Mouse (Mus musculus) left cerebral cortex, adult 2 months (tissue): ENCODE data around the gene Serpinb1a. TPM values are rescaled to one million over a fixed set of nuclear protein-coding genes. Genes with fewer than 3 reads are reported as not detected.
A peak's percentile ranks its signal among the peaks of the same experiment; 100 is the strongest.

Experiments
- DNase-seq, 2 experiments: peaks; one replicate each; pipeline ENCODE4 v3.0.0; 2021 to 2022; ENCODE audit warnings: low spot score in 2 of 2, mixed read lengths in 1 of 2; ENCODE audit errors: extremely low spot score in 1 of 2
- H3K27ac ChIP-seq: fragments of 200-600 bp; 2 replicates; pipeline ENCODE4 v1.8.1; 2022
- H3K4me3 ChIP-seq: fragments of 200-600 bp; 2 replicates; pipeline ENCODE4 v1.8.1; 2022
- CTCF ChIP-seq: fragments of 200-600 bp; IDR thresholded peaks from 2 replicates; pipeline ENCODE4 v1.8.1; 2022; ENCODE audit warnings: antibody characterized with exemption, mild to moderate bottlenecking, moderate library complexity
- intact Hi-C: fragments of 180-260 bp; cut with DNase I; formaldehyde crosslinking; loops from one replicate; pipeline ENCODE4 v1.15.1; 2025
- total RNA-seq, 2 experiments: library from RNA; stranded (reverse); gene quantifications; 2 replicates each; pipeline ENCODE4 v1.2.3; 2021

Serpinb1a gene
- total RNA-seq, 2 experiments from 2014 or later = 2.6 to 4.6 TPM

DNA sequence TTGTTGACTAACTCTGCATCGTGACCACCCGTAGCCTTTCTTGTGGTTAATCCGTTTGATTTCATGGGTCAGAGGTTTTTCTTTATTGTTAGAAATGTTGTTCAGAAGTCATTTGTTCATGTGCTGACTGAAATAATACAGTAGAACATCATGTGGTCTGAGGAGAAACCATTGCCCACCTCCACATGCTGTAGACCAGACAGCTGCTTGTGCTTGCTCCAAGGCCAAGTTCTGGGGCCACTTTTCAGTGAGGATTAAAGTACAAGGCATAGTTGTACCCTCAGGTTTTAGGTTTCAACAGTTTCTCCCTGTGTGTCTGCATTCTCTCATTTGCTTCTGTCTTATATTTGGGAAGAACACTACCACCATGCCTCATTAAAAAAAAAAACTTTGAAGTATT, 43.4 kb downstream of the Serpinb1a start:
- no peak overlapping the region for H3K27ac ChIP-seq
- DNase-seq = no peak
- TF ChIP-seq CTCF = no peak
- intact Hi-C loops = no loop called here
- H3K4me3 ChIP-seq = no peak overlapping the region

GRCm38 (mm10) chr13:32806820-32807219, 44.2 kb downstream of the Serpinb1a start:
- no peak overlapping the region for H3K4me3 ChIP-seq
- no peak for DNase-seq
- no peak for TF ChIP-seq CTCF
- H3K27ac ChIP-seq = no peak overlapping the region
- intact Hi-C loops = no loop called here

DNA sequence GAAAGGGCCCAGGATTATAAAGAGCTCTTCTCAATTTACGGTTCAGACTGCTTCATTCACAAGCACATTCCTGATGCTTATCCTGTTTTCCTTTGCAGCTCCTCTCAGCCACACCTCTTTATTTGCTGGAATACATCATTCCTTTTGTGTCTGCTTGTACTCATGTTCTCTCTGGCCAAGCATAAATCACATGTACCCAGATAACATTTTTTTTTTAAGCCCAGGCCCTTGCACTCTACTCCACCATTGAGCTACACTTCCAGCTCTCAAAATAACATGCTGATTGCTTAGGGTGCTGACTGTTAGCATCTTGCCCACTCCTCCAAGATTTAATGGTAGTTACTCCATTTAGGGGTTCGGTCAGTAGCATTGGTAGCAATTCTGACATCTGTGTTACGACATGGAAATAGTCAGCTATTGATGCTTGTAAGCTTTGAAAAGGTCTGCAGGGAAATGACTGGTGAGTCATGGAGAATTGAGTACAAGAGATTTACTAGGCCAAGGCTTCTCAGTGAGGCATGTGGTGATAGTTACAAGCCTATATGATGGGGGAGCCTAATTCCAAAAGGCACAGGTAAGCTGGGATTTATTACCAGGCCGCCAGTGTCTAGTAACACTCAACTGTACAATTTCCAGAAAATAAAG, 47.2 kb downstream of the Serpinb1a start:
- intact Hi-C loops = no loop called here
- no peak overlapping the region for H3K27ac ChIP-seq
- H3K4me3 ChIP-seq = peak overlapping the region; percentile 86
- no peak for DNase-seq
- no peak for TF ChIP-seq CTCF

- no peak for TF ChIP-seq CTCF
- Histone ChIP-seq H3K27ac (peak within 1 kb of the TSS; percentile 93), H3K4me3 (peak within 1 kb of the TSS; percentile 86)
- peak; percentile 60 to 65 for DNase-seq
- intact Hi-C loops = no loop called here
These were observed 48.5 kb downstream of the Serpinb1a start, which contains the start of gene D930007J09Rik for GRCm38 (mm10) chr13:32802259-32803081. TSS of gene D930007J09Rik (minus strand) at chr13:32802849.

- DNase-seq = peak; percentile 95 to 97
- intact Hi-C loops = no loop called here
These were observed 49.2 kb downstream of the Serpinb1a start, which contains the start of gene Wrnip1 for GRCm38 (mm10) chr13:32801693-32802221. TSS of gene Wrnip1 (plus strand) at chr13:32802038.

DNA sequence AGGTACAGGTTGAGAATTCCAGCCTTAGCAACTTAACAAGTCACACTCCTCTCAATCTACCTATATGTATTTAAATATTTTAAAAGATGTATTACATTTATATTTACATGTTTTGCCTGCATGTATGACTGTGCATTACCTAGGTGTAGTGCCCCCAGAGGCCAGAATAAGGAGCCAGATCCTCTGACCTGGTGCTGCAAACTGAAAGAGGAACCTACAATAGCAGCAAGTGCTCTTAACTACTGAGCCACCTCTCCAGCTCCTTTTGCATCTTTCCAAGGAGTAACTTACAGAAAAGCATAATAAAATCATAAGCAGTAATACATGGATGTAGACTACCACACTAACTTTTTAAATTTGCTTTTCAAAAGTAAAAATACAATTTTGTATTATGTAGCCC, 50.1 kb downstream of the Serpinb1a start:
- Histone ChIP-seq H3K4me3 (no peak overlapping the region), H3K27ac (no peak overlapping the region)
- intact Hi-C loops = no loop called here
- TF ChIP-seq CTCF = peak; percentile 16
- DNase-seq = no peak

More at GRCm38 (mm10) chr13:32801693-32802221, 49.2 kb downstream of the Serpinb1a start, which contains the start of gene Wrnip1:
- Histone ChIP-seq H3K4me3 (peak within 1 kb of the TSS; percentile 86), H3K27ac (peak within 1 kb of the TSS; percentile 93)
- TF ChIP-seq CTCF = peak; percentile 35

GRCm38 (mm10) chr13:32799131-32799530, 51.9 kb downstream of the Serpinb1a start:
- no peak overlapping the region for H3K4me3 ChIP-seq
- intact Hi-C loops = loop anchor here (5.0 kb wide), 1 partner anchor 1007 kb away; no protein-coding TSS in a partner anchor
- peak; percentile 61 for TF ChIP-seq CTCF
- no peak for DNase-seq
- no peak overlapping the region for H3K27ac ChIP-seq

- TF ChIP-seq CTCF = peak; percentile 36
- DNase-seq = no peak
- no peak overlapping the region for H3K4me3 ChIP-seq
- intact Hi-C loops = loop anchor here (1.0 to 5.0 kb wide), 2 partner anchors 29 to 1005 kb away; no protein-coding TSS in a partner anchor
- H3K27ac ChIP-seq = no peak overlapping the region
These were observed 53.9 kb downstream of the Serpinb1a start for GRCm38 (mm10) chr13:32797085-32797484.

DNA sequence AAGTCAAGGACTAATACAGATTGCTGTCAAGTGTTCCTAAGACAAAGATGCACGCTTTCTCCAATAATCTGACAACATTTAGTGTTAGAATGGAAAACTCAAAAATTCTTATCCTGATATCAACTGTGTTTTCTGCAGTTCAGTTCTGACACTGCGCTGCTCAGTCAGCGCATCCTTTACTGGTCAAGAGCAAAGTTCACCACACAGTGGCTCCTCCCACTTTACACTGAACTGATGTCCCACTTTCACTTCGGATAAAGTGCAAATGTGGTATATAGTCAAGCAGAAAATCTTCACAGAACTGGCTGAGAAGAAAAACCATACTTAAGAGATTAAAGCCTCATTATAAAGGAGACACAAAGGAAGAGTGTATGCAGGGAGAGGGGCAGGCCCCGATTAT, 55.8 kb downstream of the Serpinb1a start:
- DNase-seq = no peak
- Histone ChIP-seq H3K4me3 (no peak overlapping the region), H3K27ac (no peak overlapping the region)
- no peak for TF ChIP-seq CTCF
- intact Hi-C loops = loop anchor here (5.0 kb wide), 1 partner anchor 1003 kb away; no protein-coding TSS in a partner anchor

DNA sequence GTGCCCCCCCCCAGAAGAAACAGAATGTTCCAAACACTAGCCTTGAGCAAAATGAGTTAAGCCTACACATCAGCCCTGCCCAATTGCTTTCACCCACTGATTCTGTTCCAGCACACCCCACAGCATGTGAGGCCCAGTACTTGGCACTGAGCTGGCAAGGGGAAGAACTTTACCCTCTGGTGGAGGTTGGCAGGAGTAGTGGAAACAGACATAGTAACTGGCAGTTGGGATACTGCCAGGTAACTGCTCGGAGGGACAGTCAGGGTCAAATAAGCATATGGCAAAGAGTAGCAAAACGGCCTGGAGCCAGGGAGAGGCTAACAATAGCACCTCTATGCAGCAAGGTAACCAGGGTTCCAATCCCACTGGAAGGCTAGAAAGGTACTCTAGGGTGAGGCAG, 56.4 kb downstream of the Serpinb1a start:
- DNase-seq = no peak

More for the DNA sequence above, 56.4 kb downstream of the Serpinb1a start:
- TF ChIP-seq CTCF = no peak
- no peak overlapping the region for H3K27ac ChIP-seq
- intact Hi-C loops = loop anchor here (5.0 kb wide), 1 partner anchor 1002 kb away; no protein-coding TSS in a partner anchor
- H3K4me3 ChIP-seq = no peak overlapping the region

Other genes with a start within 250 kb of the Serpinb1a start
- under 1 TPM; 0.07 to 0.16 TPM for gene Mylk4, start 67.2 kb downstream of the Serpinb1a start, total RNA-seq
- gene Wrnip1, start 49.1 kb downstream of the Serpinb1a start, total RNA-seq = 10 to 100 TPM; 57.0 to 63.4 TPM
- gene D930007J09Rik, start 48.3 kb downstream of the Serpinb1a start, total RNA-seq = not detected
- gene Serpinb1c, start 47.0 kb upstream of the Serpinb1a start, total RNA-seq = not detected
- 1 to 10 TPM in 1 of 2 experiments, under 1 TPM in 1; 0.96 to 1.9 TPM for gene Serpinb6b, start 114.0 kb upstream of the Serpinb1a start, total RNA-seq
- gene Serpinb9, start 152.1 kb upstream of the Serpinb1a start, total RNA-seq = 1 to 10 TPM; 4.3 to 5.6 TPM
- gene Serpinb9b, start 176.2 kb upstream of the Serpinb1a start, total RNA-seq = under 1 TPM in 1 of 2 experiments, not detected in 1; 0.09 TPM
- gene Serpinb1b, start 227.4 kb upstream of the Serpinb1a start, total RNA-seq = 1 to 10 TPM in 1 of 2 experiments, under 1 TPM in 1; 0.86 to 1.2 TPM